Mouse (Mus musculus): ENCODE results near the gene Havcr1.

The Havcr1 gene

DNA sequence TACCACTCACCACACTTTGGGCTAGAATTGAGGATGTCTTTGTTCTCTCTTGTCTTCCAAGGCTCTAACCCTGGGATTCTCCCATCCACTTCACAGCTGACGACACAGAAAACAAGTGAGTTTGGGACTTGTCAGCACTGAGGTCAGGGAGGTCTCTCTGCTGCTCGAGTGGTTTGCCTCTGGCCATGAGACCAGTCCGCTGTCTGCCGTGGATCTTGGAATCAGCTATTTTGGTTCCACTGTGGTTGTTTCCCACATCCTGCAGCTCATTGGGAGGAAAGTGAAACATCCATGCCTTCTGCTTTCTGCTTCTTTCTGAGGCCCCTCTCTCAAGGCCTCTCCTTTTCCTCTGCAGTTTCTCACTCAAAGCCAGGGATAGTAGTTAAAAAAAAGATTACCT lies 85.0 kb downstream of the Havcr1 start:
- DNase-seq (ENCODE audit: low spot score in 2 of 2): no peak

All from urinary bladder, postnatal 36 days (tissue).